Mouse (Mus musculus) retina, adult 2 months (tissue): ENCODE measurements around the gene Fbxl22.

Experiments used
- DNase-seq: peaks from one replicate; pipeline ENCODE4 v3.0.0-alpha.2; 2012; ENCODE audit warnings: low read depth, low spot score

Fbxl22 gene

GRCm38 (mm10) chr9:66507684-66508083, 6.7 kb downstream of the Fbxl22 start:
- no peak for DNase-seq

DNA sequence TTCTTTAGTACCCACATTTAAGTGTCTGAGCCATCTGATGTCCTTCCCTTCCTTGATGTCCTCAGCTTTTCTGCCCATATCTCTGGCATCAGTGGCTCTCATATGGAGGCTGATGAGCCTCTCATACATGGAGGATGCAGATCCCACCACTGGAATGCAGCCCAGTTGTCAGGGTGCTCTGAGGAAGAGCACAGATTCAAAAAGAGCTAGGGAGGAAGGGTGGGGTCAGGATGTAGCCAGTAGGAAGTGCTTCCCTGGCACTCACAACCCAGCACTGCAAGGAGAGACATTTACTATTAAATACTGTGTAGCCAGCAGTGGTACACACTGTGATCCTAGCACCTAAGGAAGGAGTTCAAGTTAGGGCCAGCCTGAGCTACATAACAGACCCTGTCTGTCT, 8.0 kb downstream of the Fbxl22 start:
- no peak for DNase-seq

DNA sequence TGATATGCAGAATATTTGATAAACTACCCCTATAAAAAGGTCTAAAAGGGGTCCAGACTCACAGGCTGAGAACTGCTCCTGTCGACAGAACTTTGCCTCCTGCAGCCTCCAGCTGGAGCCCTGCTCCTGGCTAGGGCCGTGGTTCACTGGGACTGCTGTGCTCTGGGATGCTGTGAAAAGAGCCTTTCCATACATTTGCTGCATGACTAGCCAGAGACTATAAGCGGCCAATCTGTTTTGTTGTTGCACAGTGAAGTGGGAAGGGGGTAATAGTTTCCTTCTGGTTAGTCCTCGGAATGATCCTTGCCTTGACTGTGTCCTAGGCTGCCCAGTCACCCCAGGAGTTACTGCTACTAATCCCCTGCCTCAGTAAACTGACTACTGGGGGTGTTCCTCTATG, 8.4 kb downstream of the Fbxl22 start:
- no peak for DNase-seq

DNA sequence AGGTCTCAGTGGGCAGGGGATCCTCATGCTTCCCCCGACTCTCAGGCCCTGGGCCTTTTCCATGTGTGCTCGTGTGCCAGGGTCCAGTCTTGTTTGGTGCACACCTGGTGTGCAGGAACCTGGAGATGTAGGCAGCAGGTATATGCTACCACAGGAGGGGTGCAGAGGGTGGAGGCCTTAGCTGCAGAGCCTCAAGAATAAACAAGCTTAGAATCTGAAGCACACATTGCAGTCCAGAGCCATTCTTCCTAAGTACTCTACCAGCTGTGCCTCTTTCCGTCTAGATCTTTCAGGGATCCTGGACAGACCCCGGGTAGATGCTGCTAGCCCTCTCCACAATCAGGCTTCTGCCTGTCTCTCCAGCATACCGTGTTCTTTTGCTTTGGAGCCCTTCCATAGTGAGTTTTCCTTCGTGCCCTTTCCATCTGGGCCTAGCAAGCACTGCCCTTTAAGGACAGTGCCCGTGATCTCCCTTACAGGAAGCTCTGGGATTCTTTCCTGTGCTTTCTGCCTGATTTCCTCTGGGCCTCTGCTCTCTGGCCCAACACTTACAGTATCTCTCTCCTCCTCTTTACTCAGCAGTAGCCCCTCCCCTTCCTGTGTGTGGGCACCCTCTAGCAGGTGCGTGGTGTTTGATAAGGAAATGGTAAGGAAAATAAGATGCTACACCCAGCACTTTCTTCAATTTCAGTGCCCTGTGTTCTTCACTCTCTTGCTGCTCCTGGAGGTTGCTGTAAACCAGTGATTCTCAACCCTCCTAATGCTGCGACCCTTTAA, 9.1 kb downstream of the Fbxl22 start:
- no peak for DNase-seq

DNA sequence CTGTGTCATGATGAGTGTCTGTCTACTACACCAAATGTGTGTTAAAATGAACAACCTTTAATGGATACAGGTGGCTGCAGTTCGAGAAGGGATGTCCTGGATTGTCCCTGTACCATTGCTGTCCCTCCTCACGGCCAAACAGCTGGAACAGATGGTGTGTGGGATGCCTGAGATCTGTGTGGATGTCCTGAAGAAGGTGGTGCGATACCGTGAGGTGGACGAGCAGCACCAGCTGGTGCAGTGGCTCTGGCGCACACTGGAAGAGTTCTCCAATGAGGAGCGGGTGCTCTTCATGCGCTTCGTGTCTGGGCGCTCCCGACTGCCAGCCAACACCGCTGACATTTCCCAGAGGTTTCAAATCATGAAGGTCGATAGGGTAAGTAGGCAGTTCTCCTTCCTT, 9.9 kb downstream of the Fbxl22 start:
- DNase-seq = no peak

GRCm38 (mm10) chr9:66503879-66504411, 10.4 kb downstream of the Fbxl22 start:
- DNase-seq = no peak

- no peak for DNase-seq
Observed at GRCm38 (mm10) chr9:66501248-66501647, 13.1 kb downstream of the Fbxl22 start.

DNA sequence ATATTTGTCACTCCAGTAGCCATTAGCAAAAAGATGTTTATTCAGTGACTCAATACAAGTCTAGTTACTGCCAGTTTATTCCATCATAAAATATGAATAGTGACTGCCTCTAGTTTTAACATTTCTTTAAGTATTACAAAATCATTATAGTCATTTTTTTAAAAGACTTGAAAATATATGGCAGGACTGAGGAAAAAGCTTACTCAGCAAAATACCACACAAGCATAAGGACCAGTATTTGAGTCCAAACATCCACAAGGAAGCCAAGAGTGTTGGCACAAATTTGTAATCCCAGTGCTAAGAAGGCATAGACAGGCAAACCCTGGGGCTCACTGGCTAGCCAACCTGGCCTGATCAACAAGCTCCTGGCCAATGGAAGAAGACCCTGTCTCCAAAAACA, 20.4 kb downstream of the Fbxl22 start:
- no peak for DNase-seq

DNA sequence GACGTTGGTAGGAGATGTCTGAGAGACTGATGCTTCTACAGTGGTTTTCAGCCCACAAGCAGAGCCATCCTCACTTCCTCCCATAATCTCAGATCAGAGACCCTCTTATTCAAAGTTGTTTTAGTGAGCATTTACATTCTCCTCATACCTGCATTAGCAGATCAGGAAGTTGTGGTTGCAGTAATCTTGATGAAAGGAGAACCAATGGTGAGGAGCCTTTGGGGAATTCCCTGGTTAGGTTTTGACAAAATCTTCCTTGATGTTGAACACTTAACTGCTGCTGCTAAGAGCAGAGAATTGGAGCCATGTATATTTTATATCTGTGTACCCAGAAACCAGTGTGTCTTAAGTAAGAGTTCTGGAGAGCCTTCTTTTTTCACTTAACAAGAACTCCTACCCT, 22.0 kb downstream of the Fbxl22 start:
- DNase-seq = no peak

DNA sequence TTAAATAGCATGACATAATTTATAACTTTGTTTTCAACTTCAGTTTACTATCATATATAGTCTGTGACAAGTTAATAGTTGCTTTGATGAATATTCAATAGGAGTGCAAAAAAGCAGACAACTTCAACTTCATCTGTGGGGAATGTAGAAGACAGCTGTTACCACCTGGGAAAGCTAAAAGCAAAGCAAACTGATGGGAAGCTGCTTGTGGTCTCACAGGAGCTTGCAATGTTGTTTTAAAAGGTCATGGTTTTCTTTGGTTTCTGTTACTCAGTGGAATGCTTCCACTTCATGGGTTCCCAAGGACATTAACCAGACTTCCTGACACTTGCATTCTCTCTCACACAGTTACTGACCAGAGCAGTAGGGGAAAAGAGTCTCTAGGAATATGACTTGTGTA, 25.6 kb downstream of the Fbxl22 start:
- no peak for DNase-seq

DNA sequence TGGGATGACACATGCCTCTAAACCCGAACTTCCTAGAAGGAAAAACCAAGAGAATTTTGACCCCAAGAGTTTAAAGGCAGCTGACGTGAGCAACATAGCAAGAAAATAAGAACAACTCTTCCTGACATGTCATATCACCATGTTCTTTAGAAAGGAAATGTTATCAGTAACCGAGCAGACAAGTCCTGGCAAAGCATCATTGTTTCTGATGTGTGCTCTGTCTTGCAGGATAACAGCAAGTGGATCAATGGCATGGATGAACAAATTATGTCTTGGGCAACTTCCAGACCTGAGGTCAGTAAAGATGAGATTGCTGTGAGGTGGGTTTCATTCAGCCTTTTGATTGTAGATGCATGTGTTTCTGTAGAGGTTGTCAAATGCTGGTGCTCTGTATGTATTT, 31.0 kb downstream of the Fbxl22 start:
- DNase-seq = no peak

- no peak for DNase-seq
Observed at GRCm38 (mm10) chr9:66477785-66478184, 36.6 kb downstream of the Fbxl22 start.

DNA sequence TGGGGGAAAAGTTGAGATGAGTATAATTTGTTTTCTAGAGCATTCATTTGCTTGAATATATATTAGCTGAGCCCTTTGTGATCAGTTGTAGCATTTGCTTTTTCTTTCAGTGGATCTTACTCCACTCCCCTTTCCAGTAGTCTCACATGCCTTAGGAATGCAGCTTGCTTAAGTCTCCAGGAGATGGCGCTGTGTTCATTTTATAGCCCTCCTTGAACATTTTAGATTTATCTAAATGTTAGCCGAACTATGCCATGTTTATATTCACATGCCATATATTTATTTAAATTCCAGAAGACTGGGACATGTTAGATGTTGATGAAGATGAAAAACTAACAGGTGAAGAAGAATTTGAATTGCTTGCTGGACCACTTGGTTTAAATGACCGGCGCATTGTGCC, 49.3 kb downstream of the Fbxl22 start:
- DNase-seq = peak; percentile 11
